Mouse (Mus musculus): ENCODE results near the gene Gm7168.

DNA sequence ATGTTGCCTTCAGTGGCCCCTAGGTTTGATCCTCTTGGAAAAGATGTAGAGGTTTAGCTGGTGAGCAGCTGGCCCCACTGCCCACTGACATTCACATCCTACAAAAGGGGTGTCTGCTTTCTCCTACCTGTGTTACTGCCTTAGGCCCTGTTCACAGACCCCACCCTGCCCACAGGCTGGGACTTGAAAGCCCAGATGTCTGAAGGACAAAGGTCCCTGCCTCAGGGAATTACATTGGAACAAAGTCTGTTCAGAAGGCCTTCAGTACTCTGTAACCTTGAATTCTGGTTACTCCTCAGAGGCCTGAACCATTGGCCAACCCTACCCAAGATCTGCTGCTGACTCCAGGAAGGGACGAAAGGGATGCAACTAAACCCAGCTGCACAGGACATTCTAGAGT lies 39.5 kb downstream of the Gm7168 start:
- TF ChIP-seq CTCF (conservative IDR thresholded peaks at IDR 0.05; ENCODE audit: insufficient read depth, insufficient read length, low read depth, low read length) = no peak
- TF ChIP-seq POLR2A (IDR thresholded peaks at IDR 0.05; ENCODE audit: low read depth, low read length) = no peak
